Mouse (Mus musculus) layer of hippocampus, postnatal 36 days (tissue): ENCODE results near the gene Etl4. TPM values are rescaled to one million over a fixed set of nuclear protein-coding genes. Genes with fewer than 3 reads are reported as not detected.
"Not testable (repeated sequence)": the region's sequence is repeated elsewhere in the genome, so short reads cannot be mapped to it uniquely, and the experiment has no call there.

Experiments
- DNase-seq, 2 experiments: peaks; one replicate each; pipeline ENCODE4 v3.0.0; 2022
- total RNA-seq, 2 experiments: library from RNA; stranded (reverse); gene quantifications; 2 replicates each; pipeline ENCODE4 v1.2.3; 2021

The Etl4 gene
- total RNA-seq, 2 experiments from 2014 or later: 70.1 to 73.3 TPM

GRCm38 (mm10) chr2:20654598-20655340, 745.2 kb downstream of the Etl4 start:
- DNase-seq: no peak

- no peak for DNase-seq
Measured at GRCm38 (mm10) chr2:20655341-20655612, 745.7 kb downstream of the Etl4 start.

GRCm38 (mm10) chr2:20657856-20658255, 748.3 kb downstream of the Etl4 start:
- DNase-seq: no peak

GRCm38 (mm10) chr2:20661841-20662240, 752.3 kb downstream of the Etl4 start:
- no peak for DNase-seq

GRCm38 (mm10) chr2:20662696-20663095, 753.1 kb downstream of the Etl4 start:
- no peak for DNase-seq

DNA sequence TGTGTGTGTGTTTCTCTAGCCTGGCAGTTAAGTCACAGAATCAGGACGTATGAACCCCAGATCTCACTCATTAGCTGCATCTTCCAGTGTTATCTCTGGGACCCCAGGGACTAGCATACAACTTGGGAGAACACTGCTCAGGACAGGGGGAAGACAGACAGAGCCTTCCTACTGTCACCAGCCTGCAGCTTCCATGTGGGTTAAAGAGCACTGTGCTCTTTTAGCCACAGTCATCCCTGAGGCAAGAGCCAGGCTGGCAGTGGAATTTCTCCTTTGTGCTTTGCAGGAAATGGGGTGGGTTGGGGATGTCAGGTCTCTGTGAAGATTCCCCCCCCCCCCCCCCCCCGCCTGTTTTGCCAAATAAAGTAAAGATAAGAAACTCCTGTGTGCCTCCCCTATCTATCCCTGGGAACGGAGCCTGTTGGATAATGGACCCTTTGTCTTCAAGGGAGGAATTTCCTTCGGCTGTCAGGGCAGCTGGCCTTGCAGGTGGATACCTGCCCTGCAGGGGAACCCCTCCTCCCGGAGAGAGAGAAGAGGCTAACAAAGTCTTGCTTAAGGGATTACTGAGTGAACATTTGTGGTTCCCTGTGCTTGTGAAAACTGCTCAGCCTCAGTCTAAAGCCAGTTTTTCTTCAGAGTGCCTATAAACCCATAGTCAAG, 755.9 kb downstream of the Etl4 start:
- no peak for DNase-seq

DNA sequence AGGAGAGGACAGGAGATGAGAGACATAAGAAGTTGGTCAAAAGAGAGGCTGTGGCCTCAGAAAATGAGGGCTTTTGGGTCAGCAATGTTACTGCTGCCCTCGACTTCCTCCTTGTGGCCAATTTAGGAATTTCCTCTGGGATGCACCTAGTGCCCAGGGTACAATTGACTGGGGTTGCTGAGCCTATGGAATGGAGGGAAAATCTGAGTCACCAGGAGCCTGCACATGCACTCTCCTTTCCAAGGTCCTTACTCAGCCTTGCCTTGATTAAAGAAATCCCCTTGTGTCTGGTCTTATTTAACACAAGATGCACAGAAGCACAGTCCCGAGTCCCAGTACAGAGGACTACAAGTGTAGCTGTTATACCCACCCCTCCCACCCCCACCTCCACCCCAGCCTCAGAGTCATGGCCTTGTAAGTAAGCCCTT, 756.5 kb downstream of the Etl4 start:
- DNase-seq: no peak

DNA sequence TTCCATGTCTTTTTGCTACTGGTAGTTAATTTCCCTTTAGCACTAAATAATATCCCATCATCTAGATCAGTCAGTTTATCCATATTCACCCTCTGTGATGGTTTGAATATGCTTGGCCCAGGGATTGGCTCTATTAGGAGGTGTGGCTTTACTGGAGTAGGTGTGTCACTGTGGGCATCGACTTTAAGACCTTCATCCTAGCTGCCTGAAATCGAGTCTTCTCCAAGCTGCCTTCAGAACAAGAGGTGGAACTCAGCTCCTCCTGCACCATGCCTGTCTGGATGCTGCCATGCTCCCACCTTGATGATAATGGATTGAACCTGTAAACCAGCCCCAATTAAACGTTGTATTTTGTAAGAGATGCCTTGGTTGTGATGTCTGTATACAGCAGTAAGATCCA, 758.3 kb downstream of the Etl4 start:
- no peak for DNase-seq

DNA sequence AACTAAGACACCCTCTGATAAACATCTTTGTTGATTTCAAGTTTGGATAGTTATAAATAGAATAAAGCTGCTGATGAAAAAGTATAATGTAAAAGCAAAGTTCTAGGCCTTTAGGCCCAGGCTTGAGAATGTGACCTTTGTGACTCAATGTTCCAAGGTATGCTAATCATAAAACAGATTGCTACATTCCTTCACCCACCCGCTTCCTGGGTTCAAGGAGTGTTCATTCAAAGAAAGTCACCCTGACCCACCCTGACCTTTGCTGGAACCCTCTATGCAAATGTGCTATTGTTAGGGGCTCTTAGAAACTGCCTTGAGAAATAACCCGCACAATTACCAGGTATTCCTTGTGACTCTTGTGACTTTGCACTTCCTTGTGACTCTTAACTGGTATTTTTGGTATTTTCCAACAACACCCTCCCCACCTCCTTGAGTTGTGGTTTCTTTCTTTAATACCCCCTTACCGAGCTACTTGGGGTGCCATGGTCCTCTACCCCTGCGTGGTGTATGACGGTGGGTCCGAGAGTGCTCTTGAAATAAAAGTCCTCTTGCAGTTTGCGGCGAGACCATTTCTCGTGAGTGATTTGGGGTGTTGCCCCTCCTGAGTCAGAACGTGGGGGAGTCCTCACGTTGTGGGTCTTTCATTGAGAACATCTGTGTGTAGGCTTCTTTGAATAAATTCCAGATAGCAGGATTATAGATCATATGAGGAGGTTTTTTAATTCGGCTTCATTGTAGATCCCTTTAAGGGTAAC, 758.9 kb downstream of the Etl4 start:
- DNase-seq: not testable (repeated sequence)

DNA sequence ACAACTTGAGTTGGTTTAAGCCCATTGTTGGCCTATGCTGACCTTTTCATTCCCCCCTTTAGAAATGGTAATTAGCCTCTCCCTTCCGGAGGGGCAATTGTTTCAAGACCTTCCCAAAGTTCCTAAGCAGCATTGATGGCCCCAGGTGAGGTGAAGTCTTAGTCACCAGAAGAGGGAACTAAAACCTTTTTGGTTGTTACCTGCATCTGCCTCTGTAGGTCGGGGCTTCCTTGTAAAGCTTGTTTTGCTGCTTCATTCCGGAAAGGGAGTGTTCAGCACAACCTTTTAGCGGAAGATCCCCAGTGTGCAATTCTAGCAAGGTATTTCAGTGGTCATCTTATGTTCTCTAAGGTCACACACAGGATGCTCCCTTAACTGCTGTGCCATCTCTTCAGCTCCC, 759.8 kb downstream of the Etl4 start:
- no peak for DNase-seq

DNA sequence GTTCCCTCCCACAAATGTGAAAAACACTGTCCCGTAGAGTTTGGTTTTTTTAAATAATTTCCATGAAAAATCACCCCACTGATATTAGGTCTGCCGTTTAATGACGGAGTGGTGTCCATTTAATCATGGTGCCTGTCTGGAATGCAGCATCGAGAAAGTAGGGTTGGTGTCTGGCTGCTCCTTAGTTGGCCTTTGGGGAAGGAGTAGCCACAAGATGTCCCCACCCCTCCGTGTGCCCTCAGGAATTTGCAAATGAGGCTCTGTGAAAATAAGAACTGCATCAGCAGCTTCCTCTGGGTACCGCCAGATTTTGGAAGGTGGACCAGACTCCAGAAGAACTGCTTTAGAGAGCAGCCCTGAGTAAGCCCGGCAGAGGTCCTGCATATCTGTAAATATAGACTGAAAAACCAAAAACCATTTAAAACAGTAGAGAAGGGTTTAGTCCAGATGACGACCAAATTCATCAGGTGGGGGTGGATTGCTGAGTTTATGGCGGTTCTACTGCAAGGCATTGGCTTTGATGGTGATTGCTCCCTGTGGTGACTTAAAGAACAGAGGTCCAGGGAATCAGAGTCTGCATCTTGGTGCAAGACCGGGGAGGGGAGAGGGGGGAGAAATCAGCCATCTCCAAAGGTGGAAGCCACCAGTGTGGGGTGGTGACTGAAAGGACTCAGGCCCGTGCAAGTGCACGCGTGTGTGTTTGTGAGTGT, 762.1 kb downstream of the Etl4 start:
- DNase-seq: no peak

- DNase-seq: no peak
Measured at GRCm38 (mm10) chr2:20672281-20672680, 762.7 kb downstream of the Etl4 start.

- peak; percentile 32 to 37 for DNase-seq
Measured at GRCm38 (mm10) chr2:20672803-20673603, 763.4 kb downstream of the Etl4 start.

- DNase-seq: no peak
Measured at GRCm38 (mm10) chr2:20676379-20676778, 766.8 kb downstream of the Etl4 start.

- DNase-seq: no peak
Measured at GRCm38 (mm10) chr2:20678793-20679192, 769.2 kb downstream of the Etl4 start.

- DNase-seq: not testable (repeated sequence)
Measured at GRCm38 (mm10) chr2:20682203-20682602, 772.6 kb downstream of the Etl4 start.

- no peak for DNase-seq
Measured at GRCm38 (mm10) chr2:20689389-20689788, 779.8 kb downstream of the Etl4 start.

- DNase-seq: no peak
Measured at GRCm38 (mm10) chr2:20692898-20693297, 783.3 kb downstream of the Etl4 start.

- no peak for DNase-seq
Measured at GRCm38 (mm10) chr2:20693772-20694171, 784.2 kb downstream of the Etl4 start.

- no peak for DNase-seq
Measured at GRCm38 (mm10) chr2:20697719-20698118, 788.1 kb downstream of the Etl4 start.

DNA sequence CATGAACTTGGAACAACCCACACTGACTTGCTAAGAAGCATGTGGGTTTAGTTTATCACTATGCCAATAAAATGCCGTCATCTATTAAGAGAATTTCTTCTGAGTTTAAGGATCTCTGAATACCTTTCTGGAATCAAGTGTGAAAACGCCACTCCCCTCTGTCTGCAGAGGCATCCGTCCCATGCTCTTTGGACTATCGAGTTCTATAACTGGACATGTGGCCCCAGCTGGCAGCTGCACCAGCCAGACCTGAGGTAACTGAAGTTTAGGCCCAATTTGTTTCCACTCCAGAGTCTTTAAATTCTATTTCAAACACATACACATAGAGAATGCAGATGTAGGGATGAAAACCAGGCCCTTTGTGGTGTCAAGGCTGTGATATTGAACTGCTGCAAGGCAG, 795.5 kb downstream of the Etl4 start:
- DNase-seq: no peak

DNA sequence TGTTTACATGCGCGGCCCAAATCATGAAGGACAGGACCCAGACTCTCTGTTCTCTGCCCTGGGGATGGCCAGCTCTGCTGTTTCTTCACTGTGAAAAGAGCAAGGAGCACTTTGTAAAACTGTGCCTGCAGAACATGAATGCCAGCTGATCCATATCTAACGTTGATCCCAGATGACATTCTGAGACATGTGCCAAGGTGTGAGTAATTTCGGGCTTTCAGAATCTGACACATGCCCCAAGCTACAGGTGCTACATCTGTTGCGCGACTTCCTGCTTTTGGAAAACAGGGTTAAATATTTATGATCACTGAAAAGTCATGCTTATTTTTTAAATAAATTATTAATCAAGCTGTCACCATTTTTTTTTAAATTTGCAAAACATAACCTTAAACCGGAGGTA, 801.0 kb downstream of the Etl4 start:
- no peak for DNase-seq
